Mouse (Mus musculus): ENCODE data around the gene Tmed8.

DNA sequence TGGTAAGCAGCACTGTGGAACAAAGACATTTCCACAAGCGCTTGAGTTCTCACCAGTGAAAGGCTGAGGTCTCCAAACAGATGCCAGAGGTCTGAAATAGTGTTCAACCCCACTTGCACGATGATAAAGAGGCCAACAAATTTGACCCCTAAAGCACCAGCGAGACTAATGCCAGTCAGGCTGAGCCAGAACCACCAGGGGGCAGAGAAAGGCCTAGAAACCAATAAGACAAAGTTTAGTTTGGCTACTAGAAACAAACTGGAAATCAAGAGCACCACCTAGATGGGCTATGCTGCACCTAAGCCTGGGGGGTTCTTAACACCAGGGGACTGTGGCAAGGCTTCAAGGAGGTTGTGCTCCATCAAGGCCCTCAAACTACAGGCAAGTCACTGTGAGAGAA is 68.6 kb downstream of the Tmed8 start:
- no peak for TF ChIP-seq MAX (IDR thresholded peaks at IDR 0.05; ENCODE audit: low read depth)
- TF ChIP-seq TCF3 (IDR thresholded peaks at IDR 0.05; ENCODE audit: insufficient read length, low read depth): no peak
- no peak for TF ChIP-seq POLR2A (IDR thresholded peaks at IDR 0.05; ENCODE audit: insufficient read length, low read depth)
- TF ChIP-seq USF1 (IDR thresholded peaks at IDR 0.05; ENCODE audit: low read depth): no peak
- TF ChIP-seq TCF12 (IDR thresholded peaks at IDR 0.05; ENCODE audit: insufficient read depth, poor library complexity, severe bottlenecking): no peak
- no peak for TF ChIP-seq SRF (IDR thresholded peaks at IDR 0.05; ENCODE audit: control insufficient read depth, insufficient read length, low read depth)
- no peak for TF ChIP-seq POLR2AphosphoS2 (IDR thresholded peaks at IDR 0.05; ENCODE audit: insufficient read length, low read depth)
- no peak for TF ChIP-seq E2F4 (IDR thresholded peaks at IDR 0.05; ENCODE audit: insufficient read depth)
- TF ChIP-seq CEBPB (IDR thresholded peaks at IDR 0.05; ENCODE audit: insufficient read depth, poor library complexity, severe bottlenecking): no peak
- no peak for TF ChIP-seq MYOG (IDR thresholded peaks at IDR 0.05; ENCODE audit: control insufficient read depth in 1 of 3, insufficient read depth in 1 of 3, insufficient read length in 2 of 3, low read depth in 2 of 3)
- TF ChIP-seq REST (IDR thresholded peaks at IDR 0.05; ENCODE audit: insufficient read depth, insufficient read length): no peak

Data from myocyte (in vitro differentiated cells).